Mouse (Mus musculus) CH12.LX (cell line): ENCODE measurements around the gene Map2k4. TPM values are rescaled to one million over a fixed set of nuclear protein-coding genes. Genes with fewer than 3 reads are reported as not detected.

Experiments
- DNase-seq: peaks from one replicate; pipeline ENCODE4 v3.0.0-alpha.2; 2013; ENCODE audit errors: extremely low read depth
- H3K27ac ChIP-seq: 2 replicates; pipeline ENCODE4 v1.5.1; 2012; ENCODE audit warnings: low read depth, mild to moderate bottlenecking, control low read depth, moderate library complexity; ENCODE audit not compliant: insufficient read depth
- H3K27me3 ChIP-seq: replicated peaks from 2 replicates; pipeline ENCODE3; 2012; ENCODE audit warnings: inconsistent platforms
- H3K36me3 ChIP-seq, 2 experiments: replicated peaks in 1 of 2; 2 replicates each; pipeline versions ENCODE3 to v1.6.1; 2012; ENCODE audit warnings: inconsistent platforms in 1 of 2, low read length in 1 of 2, mild to moderate bottlenecking in 1 of 2, mixed read lengths in 1 of 2, moderate library complexity in 1 of 2; ENCODE audit not compliant: control insufficient read depth in 1 of 2, insufficient read depth in 1 of 2
- H3K4me1 ChIP-seq, 2 experiments: 2 replicates each; pipeline ENCODE4 v1.6.1; 2012; ENCODE audit warnings: inconsistent platforms in 1 of 2, moderate library complexity in 1 of 2; ENCODE audit not compliant: insufficient read depth in 2 of 2, control insufficient read depth in 1 of 2
- H3K4me2 ChIP-seq: 2 replicates; pipeline ENCODE4 v1.6.1; 2012; ENCODE audit warnings: low read depth, mild to moderate bottlenecking, control low read depth; ENCODE audit not compliant: poor library complexity, insufficient read depth, severe bottlenecking
- H3K4me3 ChIP-seq, 3 experiments: fragments of 150-350 bp in 1 of 3; sonication (generic) in 1 of 3; replicated peaks in 1 of 3; 2 replicates each; pipeline versions ENCODE3 to v1.5.1; 2011 to 2012; ENCODE audit warnings: low read depth in 2 of 3, low read length in 2 of 3, mild to moderate bottlenecking in 2 of 3, moderate library complexity in 2 of 3, control low read depth in 1 of 3, improper control_type of control experiment in 1 of 3, inconsistent platforms in 1 of 3, mixed read lengths in 1 of 3; ENCODE audit not compliant: poor library complexity in 1 of 3
- H3K79me2 ChIP-seq: replicated peaks from 2 replicates; pipeline ENCODE4 v1.6.1; 2012; ENCODE audit warnings: mild to moderate bottlenecking, moderate library complexity; ENCODE audit not compliant: control insufficient read depth, poor library complexity, insufficient read depth, severe bottlenecking; ENCODE audit errors: extremely low read depth
- H3K9ac ChIP-seq: 2 replicates; pipeline ENCODE4 v1.6.1; 2012; ENCODE audit warnings: low read depth, mild to moderate bottlenecking, control low read depth, moderate library complexity; ENCODE audit not compliant: insufficient read depth
- H3K9me3 ChIP-seq: replicated peaks from 2 replicates; pipeline ENCODE3; 2012; ENCODE audit warnings: low read length, inconsistent platforms, mixed read lengths
- BHLHE40 ChIP-seq: IDR thresholded peaks from 2 replicates; pipeline ENCODE4 v1.6.1; 2011; ENCODE audit warnings: mild to moderate bottlenecking, low read depth, low read length, improper control_type of control experiment
- CHD1 ChIP-seq: IDR thresholded peaks from 2 replicates; pipeline ENCODE4 v1.6.1; 2012; ENCODE audit warnings: low read depth, low read length, improper control_type of control experiment, inconsistent platforms
- CHD2 ChIP-seq: IDR thresholded peaks from 2 replicates; pipeline ENCODE4 v1.6.1; 2011; ENCODE audit warnings: low read length, improper control_type of control experiment
- E2F4 ChIP-seq: IDR thresholded peaks from 2 replicates; pipeline ENCODE4 v1.6.1; 2011; ENCODE audit warnings: low read depth, low read length, improper control_type of control experiment; ENCODE audit not compliant: insufficient replicate concordance
- GABPA ChIP-seq: IDR thresholded peaks from 2 replicates; pipeline ENCODE4 v1.6.1; 2012; ENCODE audit warnings: low read depth, low read length, improper control_type of control experiment, inconsistent platforms; ENCODE audit not compliant: insufficient replicate concordance
- HCFC1 ChIP-seq: IDR thresholded peaks from 2 replicates; pipeline ENCODE4 v1.6.1; 2012; ENCODE audit warnings: low read depth, mild to moderate bottlenecking, inconsistent platforms, low read length, improper control_type of control experiment
- KAT2A ChIP-seq: IDR thresholded peaks from 2 replicates; pipeline ENCODE4 v1.6.1; 2012; ENCODE audit warnings: low read length, improper control_type of control experiment, inconsistent platforms; ENCODE audit not compliant: insufficient replicate concordance
- MYC ChIP-seq: IDR thresholded peaks from 2 replicates; pipeline ENCODE4 v1.6.1; 2011; ENCODE audit warnings: low read depth, mild to moderate bottlenecking, improper control_type of control experiment, low read length
- NELFE ChIP-seq: IDR thresholded peaks from 2 replicates; pipeline ENCODE4 v1.6.1; 2011; ENCODE audit warnings: low read depth, low read length, improper control_type of control experiment
- NRF1 ChIP-seq: IDR thresholded peaks from 2 replicates; pipeline ENCODE4 v1.6.1; 2014; ENCODE audit warnings: low read depth, mild to moderate bottlenecking, inconsistent platforms, low read length, improper control_type of control experiment, moderate library complexity
- POLR2AphosphoS2 ChIP-seq: IDR thresholded peaks from 2 replicates; pipeline ENCODE4 v1.6.1; 2011; ENCODE audit warnings: low read depth, low read length, improper control_type of control experiment
- RAD21 ChIP-seq: IDR thresholded peaks from 2 replicates; pipeline ENCODE4 v1.6.1; 2011; ENCODE audit warnings: low read depth, mild to moderate bottlenecking, low read length, improper control_type of control experiment, moderate library complexity
- RCOR1 ChIP-seq: conservative IDR thresholded peaks from 2 replicates; pipeline ENCODE4 v1.6.1; 2012; ENCODE audit warnings: low read depth, mild to moderate bottlenecking, inconsistent platforms, low read length, improper control_type of control experiment
- TBP ChIP-seq: conservative IDR thresholded peaks from 2 replicates; pipeline ENCODE4 v1.6.1; 2011; ENCODE audit warnings: low read depth, low read length, improper control_type of control experiment
- TCF12 ChIP-seq: IDR thresholded peaks from 2 replicates; pipeline ENCODE4 v1.6.1; 2014; ENCODE audit warnings: low read depth, mild to moderate bottlenecking, inconsistent platforms, low read length, improper control_type of control experiment
- UBTF ChIP-seq: IDR thresholded peaks from 2 replicates; pipeline ENCODE4 v1.6.1; 2012; ENCODE audit warnings: low read depth, mild to moderate bottlenecking, inconsistent platforms, low read length, improper control_type of control experiment, moderate library complexity
- ZC3H11A ChIP-seq: IDR thresholded peaks from 2 replicates; pipeline ENCODE4 v1.6.1; 2012; ENCODE audit warnings: low read depth, mild to moderate bottlenecking, inconsistent platforms, low read length, improper control_type of control experiment
- ZMIZ1 ChIP-seq: IDR thresholded peaks from 2 replicates; pipeline ENCODE4 v1.6.1; 2012; ENCODE audit warnings: low read depth, mild to moderate bottlenecking, inconsistent platforms, low read length, improper control_type of control experiment
- dilution Hi-C: fragments of 300-500 bp; cut with MboI; formaldehyde crosslinking; loops from 2 replicates; pipeline ENCODE4 v1.14.3; 2020; ENCODE audit warnings: low sequenced_read_pairs; ENCODE audit not compliant: extremely low pct_unique_long_range_greater_than_20kb, extremely low pct_ligation_motif_present
- in situ Hi-C: fragments of 300-500 bp; cut with MboI; formaldehyde crosslinking; loops from 3 replicates; pipeline ENCODE4 v1.14.3; 2019; ENCODE audit warnings: low sequenced_read_pairs, low pct_ligation_motif_present, low pct_unique_long_range_greater_than_20kb, mixed read lengths
- polyA plus RNA-seq: library from polyadenylated mRNA; unstranded; fragments of >175 nt; gene quantifications from 2 replicates; pipeline ENCODE4 v1.2.1, GENCODE M21; 2012; ENCODE audit warnings: low read depth; ENCODE audit not compliant: insufficient read length
- total RNA-seq, 2 experiments: library from RNA; depleted of rRNA; stranded (reverse); fragments of 300-350 nt in 1 of 2; fragments of >200 nt in 1 of 2; gene quantifications; 2 replicates each; pipeline ENCODE4 v1.2.3; 2012 to 2014

The Map2k4 gene
- total and polyA plus RNA-seq, 3 experiments: 27.2 to 50.0 (median 43.3) TPM

DNA sequence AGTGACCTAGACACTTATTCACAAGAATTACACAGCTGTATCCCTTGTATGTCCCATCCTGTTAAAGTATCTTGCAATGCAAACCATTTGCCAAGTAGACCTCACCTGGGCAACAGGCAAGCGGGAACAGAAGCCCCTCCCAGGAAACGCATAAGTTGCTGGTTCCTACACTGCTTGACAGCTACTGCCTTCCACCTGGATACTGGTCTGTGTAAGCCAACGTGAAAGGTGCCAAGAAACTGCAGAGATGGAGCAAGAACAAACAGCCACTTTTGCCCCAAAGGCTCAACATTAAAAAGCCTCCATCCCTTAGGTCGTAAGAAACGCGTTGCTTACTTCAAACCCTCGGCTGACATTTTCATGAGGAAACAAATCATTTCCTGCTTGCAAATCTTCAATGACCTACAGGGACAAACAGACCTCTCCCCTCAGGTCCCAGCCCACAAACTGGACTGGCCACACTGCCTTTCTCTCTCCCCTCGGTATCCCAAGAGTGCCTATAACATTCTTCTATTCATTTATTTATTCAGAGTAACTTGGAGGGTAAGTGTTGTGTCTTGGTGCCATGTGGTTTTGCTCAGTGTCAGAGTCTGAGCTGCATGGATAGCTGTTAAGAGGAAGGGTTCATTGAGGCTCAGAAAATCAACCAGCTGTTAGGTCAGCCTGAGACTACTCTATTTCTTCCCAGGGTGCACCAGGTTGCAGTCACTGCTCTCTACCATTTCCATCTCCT is 126.1 kb downstream of the Map2k4 start:
- Histone ChIP-seq H3K9ac (no peak overlapping the region), H3K4me1 (no peaks in the 10 kb centered on the region), H3K9me3 (peaks cover 7% of the 10 kb centered on the region), H3K27me3 (no peaks in the 10 kb centered on the region), H3K4me2 (0 out of 2 replicates have a peak overlapping the region, but pooled peaks have one; percentile 7), H3K27ac (no peak overlapping the region), H3K79me2 (no peaks in the 10 kb centered on the region), H3K4me3 (no peak overlapping the region)
- dilution Hi-C loops (no loop called here), in situ Hi-C loops (loop anchor here (25.0 kb wide), 1 partner anchor 600 kb away; no protein-coding TSS in a partner anchor)
- no peak for DNase-seq
- TF ChIP-seq E2F4 (no peak), RCOR1 (no peak), TCF12 (no peak), BHLHE40 (no peak), ZC3H11A (no peak), GABPA (no peak), TBP (no peak), RAD21 (no peak), POLR2AphosphoS2 (no peak), ZMIZ1 (no peak), CHD2 (no peak), UBTF (no peak)
- TF ChIP-seq, all 38 proteins: peak for 0
- no peaks in the 10 kb centered on the region for H3K36me3 ChIP-seq

DNA sequence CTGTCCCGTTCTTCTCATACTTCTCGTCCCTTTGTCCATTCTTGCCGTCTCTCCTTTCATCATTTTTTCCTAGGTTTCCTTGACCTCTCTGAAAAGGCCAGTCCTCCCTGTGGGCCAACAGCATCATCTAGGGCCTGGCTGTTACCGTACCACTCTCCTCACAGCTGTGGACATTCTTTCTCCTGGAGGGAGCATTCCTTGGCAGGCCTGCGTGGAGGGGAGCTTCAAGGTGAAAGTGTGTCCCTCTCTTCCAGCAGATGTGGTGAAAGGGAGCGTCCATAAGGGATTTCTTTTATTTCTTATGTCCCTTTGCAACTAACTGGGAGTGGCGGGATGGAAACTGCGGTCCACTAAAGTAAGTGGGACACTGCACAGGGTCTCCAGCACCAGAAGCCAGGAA is 134.2 kb downstream of the Map2k4 start:
- in situ Hi-C loops: loop anchor here (25.0 kb wide), 1 partner anchor 592 kb away; no protein-coding TSS in a partner anchor
- Histone ChIP-seq H3K4me3 (no peak overlapping the region), H3K27ac (no peak overlapping the region), H3K27me3 (no peaks in the 10 kb centered on the region), H3K4me2 (no peak overlapping the region), H3K9ac (no peak overlapping the region), H3K9me3 (peaks cover 2% of the 10 kb centered on the region), H3K79me2 (no peaks in the 10 kb centered on the region), H3K36me3 (no peaks in the 10 kb centered on the region), H3K4me1 (no peaks in the 10 kb centered on the region)
- dilution Hi-C loops: no loop called here
- TF ChIP-seq TCF12 (no peak), HCFC1 (no peak), GABPA (no peak), POLR2AphosphoS2 (no peak), RCOR1 (no peak), ZMIZ1 (no peak), CHD1 (no peak), NELFE (no peak), KAT2A (no peak), NRF1 (no peak), MYC (no peak)
- no peak for DNase-seq
